Mouse (Mus musculus): ENCODE results near the gene P3h1. TPM values are rescaled to one million over a fixed set of nuclear protein-coding genes. Genes with fewer than 3 reads are reported as not detected.

P3h1 gene
- polyA plus RNA-seq, 1 experiment, result not detected

GRCm38 (mm10) chr4:119284861-119285260 is 52.1 kb downstream of the P3h1 start:
- 84% methylated on average over 1 of the region's 1 CpGs for WGBS
- H3K4me3 ChIP-seq (ENCODE audit: insufficient read depth, low read depth, low read length), result no peak overlapping the region

DNA sequence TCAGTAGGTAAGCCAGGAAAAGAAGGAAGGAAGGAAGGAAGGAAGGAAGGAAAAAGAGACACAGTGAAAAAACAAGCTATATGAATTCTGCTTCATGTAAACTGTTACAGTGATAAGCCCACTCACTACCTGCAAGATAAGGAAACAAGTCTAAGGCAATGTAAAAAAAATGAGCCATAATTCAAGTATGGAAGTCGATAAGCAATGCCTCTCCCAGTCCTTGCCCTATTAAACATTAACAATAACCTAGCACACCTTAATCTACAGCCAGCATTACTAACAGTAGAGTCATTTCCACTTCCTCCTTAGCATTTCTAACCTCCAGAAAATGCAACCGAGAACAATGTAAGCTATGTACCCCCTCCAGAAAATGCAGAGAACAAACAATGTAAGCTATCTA is 52.6 kb downstream of the P3h1 start:
- TF ChIP-seq CTCF (IDR thresholded peaks at IDR 0.05; ENCODE audit: insufficient read depth, low read depth, low read length) (no peak), POLR2A (IDR thresholded peaks at IDR 0.05; ENCODE audit: insufficient read depth, low read depth, low read length) (no peak)
- 66% methylated on average over 2 of the region's 2 CpGs for WGBS
- H3K27ac ChIP-seq (ENCODE audit: insufficient read depth, low read depth, low read length), result no peak overlapping the region
- peaks cover 3% of the 10 kb centered on the region; the same call in 1 of the 2 replicates for H3K4me1 ChIP-seq (ENCODE audit: control insufficient read depth, insufficient read depth, low read length)
- no peak overlapping the region for H3K4me3 ChIP-seq (ENCODE audit: insufficient read depth, low read depth, low read length)

More at GRCm38 (mm10) chr4:119284861-119285260, 52.1 kb downstream of the P3h1 start:
- H3K27ac ChIP-seq (ENCODE audit: insufficient read depth, low read depth, low read length), result no peak overlapping the region
- TF ChIP-seq CTCF (IDR thresholded peaks at IDR 0.05; ENCODE audit: insufficient read depth, low read depth, low read length), result no peak
- TF ChIP-seq POLR2A (IDR thresholded peaks at IDR 0.05; ENCODE audit: insufficient read depth, low read depth, low read length), result no peak
- H3K4me1 ChIP-seq (ENCODE audit: control insufficient read depth, insufficient read depth, low read length), result peaks cover 3% of the 10 kb centered on the region; the same call in 1 of the 2 replicates

- 25% methylated on average over 1 of the region's 1 CpGs for WGBS
- Histone ChIP-seq H3K4me3 (ENCODE audit: insufficient read depth, low read depth, low read length) (no peak overlapping the region), H3K27ac (ENCODE audit: insufficient read depth, low read depth, low read length) (no peak overlapping the region), H3K4me1 (ENCODE audit: control insufficient read depth, insufficient read depth, low read length) (peaks cover 10% of the 10 kb centered on the region; the same call in 1 of the 2 replicates)
- no peak for TF ChIP-seq POLR2A (IDR thresholded peaks at IDR 0.05; ENCODE audit: insufficient read depth, low read depth, low read length)
- TF ChIP-seq CTCF (IDR thresholded peaks at IDR 0.05; ENCODE audit: insufficient read depth, low read depth, low read length), result no peak
Observed at GRCm38 (mm10) chr4:119291921-119292320, 59.2 kb downstream of the P3h1 start.

DNA sequence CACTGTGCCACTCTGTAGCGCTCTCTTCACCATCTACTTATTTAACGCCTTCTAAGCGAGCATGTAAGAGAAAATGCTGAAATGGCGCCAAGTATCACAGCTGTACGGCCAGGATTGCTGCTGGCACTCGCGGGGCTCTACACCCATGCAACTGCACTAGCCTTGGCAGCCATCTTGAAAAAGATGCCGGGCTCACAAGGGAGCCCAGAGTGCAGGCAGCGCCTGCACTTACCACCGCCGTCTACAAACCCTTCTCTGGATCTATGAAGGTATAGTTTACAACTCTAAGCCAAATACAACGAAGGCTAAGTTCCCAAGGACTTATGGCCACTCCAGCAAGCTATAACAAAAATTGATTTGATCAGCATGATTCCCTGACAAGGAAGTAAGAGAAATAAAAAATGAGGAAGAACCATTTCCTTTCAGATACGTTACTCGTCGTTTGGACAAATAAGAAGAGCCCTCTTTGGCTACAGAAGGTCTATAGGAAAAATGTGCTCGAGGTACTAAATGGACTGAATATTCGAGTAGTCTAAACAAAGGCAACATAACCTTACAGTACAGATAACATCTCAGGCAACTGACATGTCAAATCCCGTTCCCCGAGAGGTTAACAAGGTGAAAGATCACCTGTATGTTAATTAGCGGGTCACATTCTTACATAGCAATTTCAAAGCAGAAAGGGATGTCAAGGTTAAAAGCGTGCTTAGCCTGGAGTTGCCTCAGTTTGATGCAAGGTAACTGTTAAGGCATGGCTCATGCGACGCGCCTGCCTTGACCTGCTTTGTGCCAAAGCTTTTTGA is 60.3 kb downstream of the P3h1 start:
- peak overlapping the region; percentile 55 for H3K4me3 ChIP-seq (ENCODE audit: insufficient read depth, low read depth, low read length)
- WGBS, result under 1% methylated on average over 24 of the region's 24 CpGs

DNA sequence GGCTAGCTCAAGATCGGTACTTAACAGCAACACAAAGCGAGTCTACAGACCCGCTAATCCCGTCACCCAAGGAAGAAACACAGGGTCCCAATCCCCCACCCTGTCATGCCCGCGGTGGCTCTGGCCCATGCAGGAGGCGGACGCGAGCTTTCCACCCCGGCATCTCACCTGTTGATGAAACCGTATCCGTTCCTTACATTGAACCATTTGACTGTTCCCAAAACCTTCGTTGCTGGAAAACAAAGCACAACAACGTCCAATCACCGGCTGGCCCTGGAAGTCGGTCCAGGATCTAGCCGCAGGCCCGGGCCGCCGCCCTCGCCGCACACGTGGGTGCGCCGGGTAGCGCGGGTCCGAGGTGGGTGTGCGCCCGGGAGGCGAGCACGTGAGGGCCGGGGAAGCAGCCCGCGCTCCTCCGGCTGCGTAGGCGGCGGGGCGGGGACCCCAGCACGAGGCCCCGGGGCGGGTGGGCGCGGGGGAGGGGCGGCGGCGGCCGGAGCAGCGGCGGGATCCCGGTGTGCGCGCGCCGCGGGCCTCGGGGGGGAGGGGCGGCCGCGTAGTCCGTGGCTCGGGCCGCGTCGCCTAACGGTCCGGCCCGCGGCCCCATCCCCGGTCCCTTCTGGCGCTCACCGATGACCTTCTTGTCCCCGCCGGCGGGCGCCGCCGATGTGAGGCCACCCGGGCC is 61.0 kb downstream of the P3h1 start:
- no peak overlapping the region for H3K27ac ChIP-seq (ENCODE audit: insufficient read depth, low read depth, low read length)
- peaks cover 10% of the 10 kb centered on the region; the same call in 1 of the 2 replicates for H3K4me1 ChIP-seq (ENCODE audit: control insufficient read depth, insufficient read depth, low read length)
- peak overlapping the region; percentile 55 for H3K4me3 ChIP-seq (ENCODE audit: insufficient read depth, low read depth, low read length)
- WGBS, result under 1% methylated on average over 56 of the region's 80 CpGs
- TF ChIP-seq CTCF (IDR thresholded peaks at IDR 0.05; ENCODE audit: insufficient read depth, low read depth, low read length), result 0 out of 2 replicates have a peak, but pooled peaks have one; percentile 10
- TF ChIP-seq POLR2A (IDR thresholded peaks at IDR 0.05; ENCODE audit: insufficient read depth, low read depth, low read length), result 0 out of 2 replicates have a peak, but pooled peaks have one; percentile 5

More for the DNA sequence above, 60.3 kb downstream of the P3h1 start:
- Histone ChIP-seq H3K4me1 (ENCODE audit: control insufficient read depth, insufficient read depth, low read length) (peaks cover 10% of the 10 kb centered on the region; the same call in 1 of the 2 replicates), H3K27ac (ENCODE audit: insufficient read depth, low read depth, low read length) (0 out of 2 replicates have a peak overlapping the region, but pooled peaks have one; percentile 41)
- no peak for TF ChIP-seq CTCF (IDR thresholded peaks at IDR 0.05; ENCODE audit: insufficient read depth, low read depth, low read length)

GRCm38 (mm10) chr4:119294415-119295133 is 61.9 kb downstream of the P3h1 start, which contains the start of gene Ybx1:
Ybx1 (minus strand) TSS chr4:119294604.
- WGBS, result under 1% methylated on average over 61 of the region's 61 CpGs
- Histone ChIP-seq H3K4me1 (ENCODE audit: control insufficient read depth, insufficient read depth, low read length) (peaks cover 7% of the 10 kb centered on the region; the same call in 1 of the 2 replicates), H3K4me3 (ENCODE audit: insufficient read depth, low read depth, low read length) (peak within 1 kb of the TSS; percentile 86), H3K27ac (ENCODE audit: insufficient read depth, low read depth, low read length) (peak within 1 kb of the TSS; percentile 96)
- TF ChIP-seq CTCF (IDR thresholded peaks at IDR 0.05; ENCODE audit: insufficient read depth, low read depth, low read length), result no peak
- peak; percentile 63 for TF ChIP-seq POLR2A (IDR thresholded peaks at IDR 0.05; ENCODE audit: insufficient read depth, low read depth, low read length)

DNA sequence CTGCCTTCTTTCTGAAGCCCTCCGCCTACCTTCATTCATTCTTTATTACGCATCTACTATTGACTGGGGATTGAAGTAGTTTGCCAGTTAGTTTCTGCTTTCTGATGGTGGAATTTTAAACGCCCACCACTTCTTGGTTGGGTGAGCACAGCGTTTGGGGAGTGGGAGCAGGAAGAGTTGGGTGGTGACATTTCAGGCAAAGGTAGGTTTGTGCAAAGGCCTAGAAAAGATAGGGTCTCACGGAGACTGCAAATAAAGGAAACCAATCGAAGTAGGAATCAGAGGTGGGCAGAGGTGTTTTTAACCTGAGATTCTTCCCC is 62.4 kb downstream of the P3h1 start:
- TF ChIP-seq POLR2A (IDR thresholded peaks at IDR 0.05; ENCODE audit: insufficient read depth, low read depth, low read length) (no peak), CTCF (IDR thresholded peaks at IDR 0.05; ENCODE audit: insufficient read depth, low read depth, low read length) (no peak)
- Histone ChIP-seq H3K27ac (ENCODE audit: insufficient read depth, low read depth, low read length) (peak overlapping the region; percentile 96), H3K4me3 (ENCODE audit: insufficient read depth, low read depth, low read length) (peak overlapping the region; percentile 86), H3K4me1 (ENCODE audit: control insufficient read depth, insufficient read depth, low read length) (peaks cover 7% of the 10 kb centered on the region; the same call in 1 of the 2 replicates)
- WGBS, result 4% methylated on average over 6 of the region's 6 CpGs

- TF ChIP-seq POLR2A (IDR thresholded peaks at IDR 0.05; ENCODE audit: insufficient read depth, low read depth, low read length) (no peak), CTCF (IDR thresholded peaks at IDR 0.05; ENCODE audit: insufficient read depth, low read depth, low read length) (no peak)
- Histone ChIP-seq H3K4me3 (ENCODE audit: insufficient read depth, low read depth, low read length) (no peak overlapping the region), H3K27ac (ENCODE audit: insufficient read depth, low read depth, low read length) (no peak overlapping the region), H3K4me1 (ENCODE audit: control insufficient read depth, insufficient read depth, low read length) (0 out of 2 replicates have a peak, but pooled peaks cover 2% of the 10 kb centered on the region)
- 90% methylated on average over 2 of the region's 2 CpGs for WGBS
Observed at GRCm38 (mm10) chr4:119297361-119297760, 64.6 kb downstream of the P3h1 start.

Other genes with a start within 250 kb of the P3h1 start
- gene Slc2a1, start 124.2 kb upstream of the P3h1 start, polyA plus RNA-seq (2012; ENCODE audit: insufficient read depth, insufficient read length, low replicate concordance, missing spikeins), result not detected in 2 replicates
- gene Zfp691, start 58.7 kb upstream of the P3h1 start, polyA plus RNA-seq (2012; ENCODE audit: insufficient read depth, insufficient read length, low replicate concordance, missing spikeins), result not detected in 2 replicates
- not detected in 2 replicates for gene Ermap, start 42.9 kb upstream of the P3h1 start, polyA plus RNA-seq (2012; ENCODE audit: insufficient read depth, insufficient read length, low replicate concordance, missing spikeins)
- gene Svbp, start 37.6 kb upstream of the P3h1 start, polyA plus RNA-seq (2012; ENCODE audit: insufficient read depth, insufficient read length, low replicate concordance, missing spikeins), result not detected in 2 replicates
- gene Tmem269, start 14.7 kb upstream of the P3h1 start, polyA plus RNA-seq (2012; ENCODE audit: insufficient read depth, insufficient read length, low replicate concordance, missing spikeins), result not detected in 2 replicates
- not detected in 2 replicates for gene AU022252, start 203 bp upstream of the P3h1 start, polyA plus RNA-seq (2012; ENCODE audit: insufficient read depth, insufficient read length, low replicate concordance, missing spikeins)
- gene Cldn19, start 22.5 kb downstream of the P3h1 start, polyA plus RNA-seq (2012; ENCODE audit: insufficient read depth, insufficient read length, low replicate concordance, missing spikeins), result not detected in 2 replicates
- 690 TPM in 1 of 2 replicates, not detected in the other for gene Ybx1, start 61.7 kb downstream of the P3h1 start, polyA plus RNA-seq (2012; ENCODE audit: insufficient read depth, insufficient read length, low replicate concordance, missing spikeins)
- not detected in 2 replicates for gene Ppih, start 87.6 kb downstream of the P3h1 start, polyA plus RNA-seq (2012; ENCODE audit: insufficient read depth, insufficient read length, low replicate concordance, missing spikeins)
- gene Ccdc30, start 182.6 kb downstream of the P3h1 start, polyA plus RNA-seq (2012; ENCODE audit: insufficient read depth, insufficient read length, low replicate concordance, missing spikeins), result not detected in 2 replicates
- gene Ppcs, start 189.5 kb downstream of the P3h1 start, polyA plus RNA-seq (2012; ENCODE audit: insufficient read depth, insufficient read length, low replicate concordance, missing spikeins), result not detected in 2 replicates
- not detected in 2 replicates for gene Zmynd12, start 189.9 kb downstream of the P3h1 start, polyA plus RNA-seq (2012; ENCODE audit: insufficient read depth, insufficient read length, low replicate concordance, missing spikeins)

Data from olfactory bulb, adult 2 months (tissue).